Mouse (Mus musculus): ENCODE results near the gene Slc25a13.

GRCm38 (mm10) chr6:6265761-6266160 lies 48.8 kb upstream of the Slc25a13 start:
- TF ChIP-seq CTCF (IDR thresholded peaks at IDR 0.05; ENCODE audit: extremely low read depth, insufficient read depth, insufficient read length, insufficient replicate concordance), result no peak
- TF ChIP-seq POLR2A (IDR thresholded peaks at IDR 0.05; ENCODE audit: low read depth, low read length), result no peak
